Mouse (Mus musculus) neural tube, embryonic 14.5 days (tissue): ENCODE results near the gene Alg12. TPM values are rescaled to one million over a fixed set of nuclear protein-coding genes. Genes with fewer than 3 reads are reported as not detected.
A peak's percentile ranks its signal among the peaks of the same experiment; 100 is the strongest.

Experiments
- ATAC-seq: fragments of 200-750 bp; cut with Nextera tagmentation; 2 replicates; pipeline ENCODE4 v1.8.0; 2017; ENCODE audit warnings: low read depth, mild to moderate bottlenecking, moderate TSS enrichment, moderate library complexity
- H3K27ac ChIP-seq: fragments of 300-500 bp; sonication (generic); 2 replicates; pipeline ENCODE4 v1.5.1; 2014; ENCODE audit warnings: low read depth, mild to moderate bottlenecking, control low read depth, low read length, moderate library complexity, mixed read lengths
- H3K27me3 ChIP-seq: fragments of 300-500 bp; sonication (generic); 2 replicates; pipeline ENCODE4 v1.6.1; 2014; ENCODE audit warnings: low read length; ENCODE audit not compliant: control insufficient read depth, insufficient read depth
- H3K36me3 ChIP-seq: fragments of 300-500 bp; sonication (generic); 2 replicates; pipeline ENCODE4 v1.6.1; 2014; ENCODE audit warnings: low read length, mixed read lengths; ENCODE audit not compliant: control insufficient read depth, insufficient read depth
- H3K4me1 ChIP-seq: fragments of 300-500 bp; sonication (generic); 2 replicates; pipeline ENCODE4 v1.6.1; 2014; ENCODE audit warnings: low read length; ENCODE audit not compliant: control insufficient read depth, insufficient read depth
- H3K4me2 ChIP-seq: fragments of 300-500 bp; sonication (generic); 2 replicates; pipeline ENCODE4 v1.6.1; 2014; ENCODE audit warnings: mild to moderate bottlenecking, low read depth, low read length, control low read depth
- H3K4me3 ChIP-seq: fragments of 300-500 bp; sonication (generic); 2 replicates; pipeline ENCODE4 v1.5.1; 2014; ENCODE audit warnings: low read depth, low read length, control low read depth, mixed read lengths
- H3K9ac ChIP-seq: fragments of 300-500 bp; sonication (generic); replicated peaks from 2 replicates; pipeline ENCODE4 v1.6.1; 2014; ENCODE audit warnings: low read depth, mild to moderate bottlenecking, control low read depth, low read length, mixed read lengths
- H3K9me3 ChIP-seq: fragments of 300-500 bp; sonication (generic); 2 replicates; pipeline ENCODE4 v1.6.1; 2016; ENCODE audit warnings: low read length; ENCODE audit not compliant: control insufficient read depth
- WGBS: fragments of 180-500 bp; shearing (Covaris S2); extraction: QIAGEN DNeasy Blood & Tissue Kit; methylation state at CpG from one replicate; pipeline ENCODE4 v1.1.7; 2014; 5-methylcytosine and 5-hydroxymethylcytosine counted together
- polyA plus RNA-seq: library from polyadenylated mRNA; unstranded; fragments of >200 nt; fragmentation: Nextera tagmentation; extraction: Ambion mirVana; gene quantifications from 2 replicates; pipeline ENCODE4 v1.2.1, GENCODE M21; 2014

Gene Alg12
- polyA plus RNA-seq, 1 experiment from 2014 or later: 8.1 TPM

GRCm38 (mm10) chr15:88837977-88838376 is 18.9 kb upstream of the Alg12 start:
- H3K27ac ChIP-seq: no peak overlapping the region
- H3K27me3 ChIP-seq: no peaks in the 10 kb centered on the region
- H3K4me3 ChIP-seq: peak overlapping the region; percentile 38
- WGBS: under 1% methylated on average over 11 of the region's 11 CpGs
- peak overlapping the region; percentile 71 for H3K4me2 ChIP-seq
- H3K9me3 ChIP-seq: no peaks in the 10 kb centered on the region
- peaks cover 13% of the 10 kb centered on the region; the same call in 1 of the 2 replicates for H3K4me1 ChIP-seq
- ATAC-seq: no peak
- H3K9ac ChIP-seq: peak overlapping the region; percentile 68
- H3K36me3 ChIP-seq: no peaks in the 10 kb centered on the region

- peak overlapping the region; percentile 38 for H3K4me3 ChIP-seq
- H3K4me1 ChIP-seq: peaks cover 13% of the 10 kb centered on the region; the same call in 1 of the 2 replicates
- H3K27ac ChIP-seq: no peak overlapping the region
- no peaks in the 10 kb centered on the region for H3K9me3 ChIP-seq
- peak; percentile 38 for ATAC-seq
- peak overlapping the region; percentile 71 for H3K4me2 ChIP-seq
- no peaks in the 10 kb centered on the region for H3K27me3 ChIP-seq
- under 1% methylated on average over 39 of the region's 39 CpGs for WGBS
- peak overlapping the region; percentile 68 for H3K9ac ChIP-seq
- H3K36me3 ChIP-seq: no peaks in the 10 kb centered on the region
Measured at GRCm38 (mm10) chr15:88837199-88837932, 18.2 kb upstream of the Alg12 start.

- Histone ChIP-seq H3K4me2 (peak overlapping the region; percentile 71; the same call in 1 of the 2 replicates), H3K27me3 (no peaks in the 10 kb centered on the region), H3K36me3 (no peaks in the 10 kb centered on the region), H3K9ac (no peak overlapping the region), H3K4me1 (peaks cover 13% of the 10 kb centered on the region; the same call in 1 of the 2 replicates), H3K9me3 (no peaks in the 10 kb centered on the region), H3K4me3 (no peak overlapping the region), H3K27ac (no peak overlapping the region)
- 60% methylated on average over 5 of the region's 5 CpGs for WGBS
- ATAC-seq: no peak
Measured at GRCm38 (mm10) chr15:88836571-88836970, 17.5 kb upstream of the Alg12 start.

GRCm38 (mm10) chr15:88836031-88836430 is 16.9 kb upstream of the Alg12 start:
- Histone ChIP-seq H3K27ac (no peak overlapping the region), H3K9ac (no peak overlapping the region), H3K4me1 (peaks cover 13% of the 10 kb centered on the region; the same call in 1 of the 2 replicates), H3K4me3 (no peak overlapping the region), H3K36me3 (no peaks in the 10 kb centered on the region), H3K4me2 (no peak overlapping the region), H3K27me3 (no peaks in the 10 kb centered on the region), H3K9me3 (no peaks in the 10 kb centered on the region)
- ATAC-seq: no peak
- WGBS: 84% methylated on average over 6 of the region's 6 CpGs

- H3K27ac ChIP-seq: no peak overlapping the region
- 79% methylated on average over 9 of the region's 9 CpGs for WGBS
- no peak for ATAC-seq
- H3K9me3 ChIP-seq: no peaks in the 10 kb centered on the region
- no peaks in the 10 kb centered on the region for H3K27me3 ChIP-seq
- no peak overlapping the region for H3K9ac ChIP-seq
- H3K36me3 ChIP-seq: no peaks in the 10 kb centered on the region
- no peak overlapping the region for H3K4me3 ChIP-seq
- no peak overlapping the region for H3K4me2 ChIP-seq
- 0 out of 2 replicates have a peak, but pooled peaks cover 3% of the 10 kb centered on the region for H3K4me1 ChIP-seq
Measured at GRCm38 (mm10) chr15:88832536-88832935, 13.4 kb upstream of the Alg12 start.

- 68% methylated on average over 5 of the region's 5 CpGs for WGBS
- Histone ChIP-seq H3K9me3 (no peaks in the 10 kb centered on the region), H3K4me2 (no peak overlapping the region), H3K4me3 (no peak overlapping the region), H3K27ac (no peak overlapping the region), H3K4me1 (no peaks in the 10 kb centered on the region), H3K36me3 (peaks cover 7% of the 10 kb centered on the region; the same call in 1 of the 2 replicates), H3K27me3 (no peaks in the 10 kb centered on the region), H3K9ac (no peak overlapping the region)
- no peak for ATAC-seq
Measured at GRCm38 (mm10) chr15:88831482-88831881, 12.4 kb upstream of the Alg12 start.

- ATAC-seq: no peak
- 81% methylated on average over 5 of the region's 5 CpGs for WGBS
- no peak overlapping the region for H3K4me2 ChIP-seq
- H3K36me3 ChIP-seq: peaks cover 13% of the 10 kb centered on the region
- no peak overlapping the region for H3K4me3 ChIP-seq
- no peak overlapping the region for H3K27ac ChIP-seq
- no peaks in the 10 kb centered on the region for H3K4me1 ChIP-seq
- no peaks in the 10 kb centered on the region for H3K9me3 ChIP-seq
- H3K9ac ChIP-seq: no peak overlapping the region
- H3K27me3 ChIP-seq: no peaks in the 10 kb centered on the region
Measured at GRCm38 (mm10) chr15:88830696-88831095, 11.6 kb upstream of the Alg12 start.

GRCm38 (mm10) chr15:88829791-88830440 is 10.8 kb upstream of the Alg12 start:
- Histone ChIP-seq H3K4me2 (no peak overlapping the region), H3K4me3 (no peak overlapping the region), H3K4me1 (no peaks in the 10 kb centered on the region), H3K27ac (no peak overlapping the region), H3K9ac (no peak overlapping the region), H3K27me3 (no peaks in the 10 kb centered on the region), H3K9me3 (no peaks in the 10 kb centered on the region), H3K36me3 (peaks cover 20% of the 10 kb centered on the region)
- 82% methylated on average over 6 of the region's 6 CpGs for WGBS
- ATAC-seq: no peak
